Mouse (Mus musculus) ES-Bruce4 (cell line): ENCODE data around the gene Mto1. TPM values are rescaled to one million over a fixed set of nuclear protein-coding genes. Genes with fewer than 3 reads are reported as not detected.

Experiments
- H3K27ac ChIP-seq: 2 replicates; pipeline ENCODE4 v1.5.1; 2012; ENCODE audit warnings: low read length, inconsistent platforms; ENCODE audit not compliant: insufficient read depth
- H3K27me3 ChIP-seq: 2 replicates; pipeline ENCODE4 v1.6.1; 2012; ENCODE audit warnings: mild to moderate bottlenecking, low read length, inconsistent platforms; ENCODE audit not compliant: control insufficient read depth, poor library complexity, insufficient read depth, severe bottlenecking
- H3K36me3 ChIP-seq: 2 replicates; pipeline ENCODE4 v1.6.1; 2012; ENCODE audit warnings: inconsistent platforms, mild to moderate bottlenecking, low read length, moderate library complexity; ENCODE audit not compliant: control insufficient read depth, poor library complexity, insufficient read depth, severe bottlenecking
- H3K4me1 ChIP-seq: one replicate; pipeline ENCODE4 v1.8.1; 2011; ENCODE audit warnings: low read length; ENCODE audit not compliant: control insufficient read depth, insufficient read depth
- H3K4me3 ChIP-seq: 2 replicates; pipeline ENCODE4 v1.5.1; 2011; ENCODE audit warnings: low read depth, mild to moderate bottlenecking, low read length
- H3K9ac ChIP-seq: 2 replicates; pipeline ENCODE4 v1.6.1; 2012; ENCODE audit warnings: low read depth, mild to moderate bottlenecking, inconsistent platforms; ENCODE audit not compliant: poor library complexity, severe bottlenecking
- H3K9me3 ChIP-seq: replicated peaks from 2 replicates; pipeline ENCODE4 v1.6.1; 2012; ENCODE audit warnings: mild to moderate bottlenecking, low read length, inconsistent platforms; ENCODE audit not compliant: control insufficient read depth, poor library complexity, insufficient read depth, severe bottlenecking
- CTCF ChIP-seq: IDR thresholded peaks from one replicate; pipeline ENCODE4 v1.8.1; 2011; ENCODE audit warnings: low read depth, low read length
- EP300 ChIP-seq: IDR thresholded peaks from 2 replicates; pipeline ENCODE4 v1.6.1; 2011; ENCODE audit warnings: low read depth, low read length; ENCODE audit not compliant: insufficient read depth
- POLR2A ChIP-seq: IDR thresholded peaks from one replicate; pipeline ENCODE4 v1.8.1; 2011; ENCODE audit warnings: low read length; ENCODE audit not compliant: insufficient read depth
- polyA plus RNA-seq: library from polyadenylated mRNA; stranded (reverse); fragments of >200 nt; gene quantifications from 2 replicates; pipeline ENCODE4 v1.2.4, GENCODE M21; 2011; ENCODE audit warnings: low read depth; ENCODE audit not compliant: missing spikeins, insufficient read depth, insufficient read length

Gene Mto1
- 23.1 and 26.2 TPM in 2 replicates for polyA plus RNA-seq

GRCm38 (mm10) chr9:78447973-78448873 lies at the start of gene Mto1, which contains the start of gene Gm17324:
Mto1 (plus strand) TSS chr9:78448208.
Gm17324 (minus strand) TSS chr9:78448786.
- Histone ChIP-seq H3K27me3 (peaks cover 11% of the 10 kb centered on the region), H3K36me3 (peaks cover 18% of the 10 kb centered on the region), H3K27ac (no peak within 1 kb of the TSS), H3K4me3 (peak within 1 kb of the TSS; percentile 85), H3K9me3 (no peaks in the 10 kb centered on the region), H3K9ac (peak within 1 kb of the TSS; percentile 86), H3K4me1 (no peaks in the 10 kb centered on the region)
- TF ChIP-seq POLR2A (peak; percentile 16), EP300 (no peak), CTCF (no peak)

- Histone ChIP-seq H3K36me3 (peaks cover 6% of the 10 kb centered on the region), H3K4me1 (no peaks in the 10 kb centered on the region), H3K27me3 (no peaks in the 10 kb centered on the region; the same call in 1 of the 2 replicates), H3K9ac (no peak overlapping the region), H3K4me3 (no peak overlapping the region), H3K9me3 (no peaks in the 10 kb centered on the region), H3K27ac (no peak overlapping the region)
- TF ChIP-seq EP300 (no peak), POLR2A (no peak), CTCF (no peak)
These were observed 47.4 kb upstream of the Mto1 start for GRCm38 (mm10) chr9:78400570-78400969.

DNA sequence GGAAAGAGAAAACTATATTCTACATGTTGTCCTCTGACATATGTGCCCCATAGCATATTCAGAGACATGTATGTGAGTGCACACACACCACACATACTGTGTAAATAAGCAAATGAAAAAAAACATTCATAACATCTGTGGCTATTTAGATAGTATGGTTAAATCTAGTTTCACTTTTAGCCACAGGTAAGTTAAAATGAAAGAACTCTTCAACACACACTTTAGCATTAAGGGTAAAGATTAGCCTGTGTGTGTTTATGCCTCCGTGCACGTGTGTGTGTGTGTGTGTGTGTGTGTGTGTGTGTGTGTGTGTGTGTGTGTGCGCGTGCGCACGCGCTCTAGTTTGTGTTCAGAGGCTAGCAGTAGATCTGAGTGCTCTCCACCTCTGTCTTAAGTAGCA lies 46.4 kb upstream of the Mto1 start:
- Histone ChIP-seq H3K36me3 (peaks cover 6% of the 10 kb centered on the region), H3K9ac (no peak overlapping the region), H3K4me1 (no peaks in the 10 kb centered on the region), H3K9me3 (no peaks in the 10 kb centered on the region), H3K4me3 (no peak overlapping the region), H3K27me3 (no peaks in the 10 kb centered on the region; the same call in 1 of the 2 replicates), H3K27ac (no peak overlapping the region)
- TF ChIP-seq EP300 (no peak), CTCF (no peak), POLR2A (no peak)

GRCm38 (mm10) chr9:78427362-78427781 lies 20.6 kb upstream of the Mto1 start:
- Histone ChIP-seq H3K27me3 (no peaks in the 10 kb centered on the region), H3K36me3 (no peaks in the 10 kb centered on the region), H3K27ac (no peak overlapping the region), H3K4me3 (peak overlapping the region; percentile 50), H3K9me3 (no peaks in the 10 kb centered on the region), H3K9ac (peak overlapping the region; percentile 35), H3K4me1 (no peaks in the 10 kb centered on the region)
- TF ChIP-seq EP300 (no peak), CTCF (no peak), POLR2A (no peak)

DNA sequence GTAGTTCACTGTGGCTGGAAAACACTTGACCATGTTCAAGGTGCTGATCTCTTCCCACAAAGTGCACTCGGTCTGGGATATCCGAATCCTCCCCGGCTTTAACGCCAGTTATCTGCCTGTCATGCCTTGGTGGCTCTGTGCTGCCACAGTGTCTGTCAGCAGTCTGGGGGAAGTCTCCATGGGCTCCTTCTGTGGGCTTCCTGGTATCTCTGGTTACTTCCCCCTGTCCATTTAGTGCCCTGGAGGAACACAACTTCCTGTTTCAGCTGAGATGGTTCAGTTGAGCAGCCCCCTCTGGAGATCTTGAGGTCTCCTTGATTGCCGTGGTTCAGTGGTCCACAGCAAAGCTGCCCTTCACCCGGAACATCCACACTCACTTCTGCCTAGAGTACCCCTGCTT lies 19.8 kb upstream of the Mto1 start:
- Histone ChIP-seq H3K9ac (no peak overlapping the region), H3K4me3 (no peak overlapping the region), H3K36me3 (no peaks in the 10 kb centered on the region), H3K9me3 (no peaks in the 10 kb centered on the region), H3K27ac (no peak overlapping the region), H3K27me3 (no peaks in the 10 kb centered on the region), H3K4me1 (no peaks in the 10 kb centered on the region)
- TF ChIP-seq EP300 (no peak), POLR2A (no peak), CTCF (no peak)

GRCm38 (mm10) chr9:78428870-78429432 lies 19.1 kb upstream of the Mto1 start:
- Histone ChIP-seq H3K36me3 (no peaks in the 10 kb centered on the region), H3K27ac (no peak overlapping the region), H3K9me3 (no peaks in the 10 kb centered on the region), H3K9ac (no peak overlapping the region), H3K4me1 (no peaks in the 10 kb centered on the region), H3K27me3 (no peaks in the 10 kb centered on the region), H3K4me3 (no peak overlapping the region)
- TF ChIP-seq CTCF, result no peak
- no peak for TF ChIP-seq EP300
- TF ChIP-seq POLR2A, result no peak
